Mouse (Mus musculus): Measurements from ENCODE around the gene Atg5.

DNA sequence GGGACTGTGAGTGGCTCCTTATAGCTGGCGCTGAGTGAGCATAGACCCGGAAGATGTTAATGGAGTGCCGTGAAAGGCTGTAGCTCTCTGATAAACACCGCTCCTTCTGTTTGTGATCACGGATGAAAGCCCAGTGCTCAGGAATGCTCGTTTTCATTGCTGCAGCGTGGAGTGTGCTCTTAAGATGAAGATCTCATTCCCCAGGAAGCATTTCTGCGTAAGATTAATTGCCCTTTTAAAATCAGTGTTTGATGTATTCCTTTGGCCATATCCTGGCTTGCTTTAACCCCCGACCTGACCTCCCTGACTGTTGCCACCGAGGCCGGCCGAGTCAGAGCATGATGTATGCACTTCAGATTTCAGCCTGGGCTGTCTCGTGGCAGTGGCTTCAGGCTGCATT is 89.2 kb downstream of the Atg5 start:
- TF ChIP-seq CTCF (IDR thresholded peaks at IDR 0.05; ENCODE audit: control insufficient read depth, insufficient read depth, insufficient replicate concordance, low read depth, low read length) (no peak), POLR2A (IDR thresholded peaks at IDR 0.05; ENCODE audit: control insufficient read depth, low read depth, low read length) (no peak)

Data from testis, adult 2 months (tissue).